Mouse (Mus musculus) embryo, embryonic 10 days (tissue): ENCODE measurements around the gene Clec12a.

Source experiments
- DNase-seq: peaks from one replicate; pipeline ENCODE4 v3.0.0-alpha.2; 2015; ENCODE audit warnings: low spot score

The Clec12a gene

DNA sequence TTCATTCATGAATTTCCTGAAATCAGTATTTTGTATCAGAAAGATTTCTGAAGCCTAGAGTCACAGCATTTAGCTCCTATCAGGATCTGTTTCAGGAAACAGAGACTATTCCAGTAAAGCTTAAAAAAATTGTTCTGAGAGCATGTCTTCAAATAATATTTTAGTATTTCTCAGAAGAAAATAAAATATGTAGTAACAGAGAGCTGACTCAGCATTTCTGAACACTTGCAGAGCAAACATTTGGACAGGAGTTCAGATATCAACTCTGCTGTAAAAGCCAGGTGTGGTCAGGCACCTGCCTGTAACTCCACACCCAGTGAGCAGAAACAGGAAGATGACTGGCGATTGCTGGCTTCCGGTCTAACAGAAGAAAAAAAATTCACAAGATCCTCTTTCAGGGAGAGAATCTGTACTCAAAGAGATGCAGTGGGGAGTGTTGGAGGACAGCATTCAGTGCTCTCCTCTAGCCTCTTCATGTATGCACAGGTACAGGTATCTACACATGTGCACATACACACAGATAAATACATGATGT is 32.5 kb downstream of the Clec12a start:
- DNase-seq, result no peak

GRCm38 (mm10) chr6:129380454-129380853 is 38.0 kb downstream of the Clec12a start:
- no peak for DNase-seq

DNA sequence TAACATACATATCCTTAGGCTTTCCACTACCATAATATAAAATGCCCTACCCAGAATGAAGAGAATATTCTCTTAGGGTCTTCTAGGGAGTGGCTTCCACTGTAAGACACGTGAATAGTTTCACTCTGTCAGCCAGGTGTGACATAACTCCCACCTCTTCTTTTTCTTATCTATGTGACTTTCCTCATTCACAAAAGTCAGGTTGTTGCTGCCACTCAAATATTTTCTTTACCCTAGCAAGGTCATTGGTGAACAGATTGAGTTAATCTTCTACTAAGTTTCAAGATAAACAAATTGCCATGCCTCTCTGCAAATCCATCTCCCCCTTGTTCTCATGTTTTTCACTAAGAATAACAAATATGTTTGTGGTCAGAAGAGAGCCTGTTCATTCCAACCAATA is 39.2 kb downstream of the Clec12a start:
- DNase-seq, result no peak

DNA sequence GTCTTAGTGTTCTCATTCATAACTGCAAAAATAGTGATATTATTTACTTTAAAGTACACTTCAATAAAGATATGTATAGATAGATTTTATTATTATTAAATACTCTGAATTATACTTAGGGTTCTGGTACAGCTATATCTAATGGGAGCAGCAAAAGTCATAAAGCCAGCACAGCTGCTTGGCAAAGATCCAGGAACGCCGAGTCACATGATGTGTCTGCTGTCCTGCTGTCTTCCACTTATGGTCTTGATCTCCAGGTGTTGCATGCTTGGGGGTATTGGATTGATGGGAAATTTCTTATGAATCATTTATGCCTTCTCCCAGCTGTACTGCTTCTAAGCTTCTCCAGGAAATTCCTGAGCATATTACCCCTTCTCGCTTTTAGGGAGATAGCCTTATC is 41.0 kb downstream of the Clec12a start:
- DNase-seq, result no peak

GRCm38 (mm10) chr6:129385000-129385399 is 42.5 kb downstream of the Clec12a start:
- no peak for DNase-seq

- no peak for DNase-seq
Measured at GRCm38 (mm10) chr6:129385774-129386173, 43.3 kb downstream of the Clec12a start, which contains the start of gene Clec12b. TSS of gene Clec12b (minus strand) at chr6:129385874.

DNA sequence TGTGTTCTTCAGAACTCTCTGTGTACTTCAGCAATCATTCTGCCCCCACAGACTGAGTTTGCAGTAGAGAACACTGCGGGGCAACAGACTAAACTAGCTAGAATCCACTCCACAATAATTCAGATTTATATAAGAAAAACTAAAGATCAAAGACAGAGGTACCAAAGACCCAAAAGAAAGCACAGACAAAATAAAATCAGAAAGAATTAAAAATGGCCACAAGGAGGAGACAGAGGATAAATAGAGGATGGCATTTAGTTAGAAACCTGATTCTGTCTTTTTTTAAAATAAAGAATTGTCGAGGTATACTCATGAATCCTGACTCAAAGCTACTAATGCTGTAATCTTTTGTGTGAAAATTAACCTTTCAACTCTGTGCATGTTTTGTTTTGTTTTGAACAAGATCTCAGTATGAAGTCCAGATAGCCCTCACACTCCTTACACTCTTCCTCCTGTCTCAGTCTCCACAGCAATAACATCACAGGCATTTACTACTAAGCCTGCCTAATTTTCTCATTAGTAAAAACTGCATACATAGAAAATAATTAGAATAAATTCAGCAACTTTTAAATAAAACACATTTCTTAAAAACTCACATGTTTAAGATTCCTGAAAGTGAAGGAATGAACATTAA is 50.7 kb downstream of the Clec12a start:
- DNase-seq, result no peak

DNA sequence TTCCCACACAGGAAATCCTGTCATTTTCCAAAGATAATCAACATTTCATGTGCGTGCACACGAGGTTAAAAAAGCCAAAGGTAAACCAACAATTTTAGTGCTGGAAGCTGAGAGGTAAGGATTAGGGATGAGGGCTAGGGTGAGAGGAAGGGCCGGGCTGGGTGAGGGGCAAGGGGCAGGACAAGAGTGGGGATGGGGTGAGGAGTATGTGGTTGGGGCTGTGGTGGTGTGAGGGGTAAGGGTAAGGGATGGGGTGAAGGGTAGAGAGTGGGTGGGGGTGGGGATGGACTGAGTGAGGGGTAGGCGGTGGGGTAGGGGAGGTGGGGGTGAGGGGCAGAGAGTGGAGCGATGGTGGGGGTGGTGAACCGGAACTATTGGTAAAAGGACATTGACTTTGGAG is 51.2 kb downstream of the Clec12a start:
- no peak for DNase-seq

- DNase-seq, result no peak
Measured at GRCm38 (mm10) chr6:129396997-129397396, 54.5 kb downstream of the Clec12a start, which contains the start of gene Clec1b. TSS of gene Clec1b (plus strand) at chr6:129397297.

DNA sequence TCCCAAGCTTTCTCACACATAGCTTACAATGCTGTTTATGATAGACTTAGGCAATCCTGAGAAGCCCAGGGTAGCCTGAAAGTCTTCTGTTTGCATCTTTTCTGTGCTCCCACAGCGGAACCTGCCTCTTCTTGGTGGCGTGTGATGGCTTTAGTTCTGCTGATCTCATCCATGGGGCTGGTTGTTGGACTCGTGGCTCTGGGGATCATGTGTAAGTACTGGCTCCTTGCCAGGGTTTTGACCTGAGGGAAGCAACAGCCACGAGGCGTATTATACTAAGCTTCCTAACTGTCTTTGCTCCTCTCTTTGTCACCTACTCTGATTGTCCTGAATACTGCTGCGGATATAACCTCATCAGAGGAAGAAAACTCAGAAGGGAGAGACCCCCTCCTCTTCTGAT is 57.5 kb downstream of the Clec12a start:
- DNase-seq, result no peak

GRCm38 (mm10) chr6:129402404-129402803 is 59.9 kb downstream of the Clec12a start:
- no peak for DNase-seq

- DNase-seq, result no peak
Measured at GRCm38 (mm10) chr6:129403391-129403790, 60.9 kb downstream of the Clec12a start.

DNA sequence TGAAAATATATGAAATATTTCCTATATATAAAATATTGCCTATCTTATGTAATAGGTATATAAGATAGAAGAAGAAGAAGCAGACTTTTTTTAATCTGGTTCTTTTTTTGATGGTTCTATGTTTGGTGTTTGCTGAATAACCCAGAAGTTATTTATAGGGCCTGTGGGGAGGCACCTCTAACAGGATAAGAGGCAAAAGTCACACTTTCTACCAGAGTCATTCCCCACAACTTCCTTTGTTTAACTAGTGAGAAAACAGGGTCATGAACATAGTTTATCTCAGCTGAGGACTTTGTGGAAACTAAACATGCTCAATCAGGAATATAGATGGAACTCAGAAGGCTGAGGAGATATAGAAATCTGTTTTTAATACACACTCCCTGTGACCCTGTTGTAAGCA is 63.5 kb downstream of the Clec12a start:
- no peak for DNase-seq

DNA sequence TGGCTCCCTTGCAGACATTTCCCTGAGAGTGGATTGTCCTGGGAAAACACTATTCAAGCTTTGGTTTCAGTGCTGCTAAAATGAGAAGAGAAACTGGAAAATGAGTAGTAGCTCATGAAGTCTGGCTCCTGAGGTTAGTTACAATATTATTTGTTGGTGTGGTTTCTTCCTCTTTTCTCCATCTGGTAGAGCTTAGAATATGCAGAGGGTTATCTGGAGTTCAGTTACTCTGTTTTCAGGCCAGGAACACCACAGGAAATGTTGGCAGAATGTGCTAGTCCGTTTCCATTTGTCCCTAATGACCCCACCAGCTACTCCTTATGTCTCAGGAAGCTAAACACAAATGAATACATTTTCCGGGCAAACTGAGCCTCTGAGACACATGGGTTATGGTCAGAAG is 64.8 kb downstream of the Clec12a start:
- no peak for DNase-seq

GRCm38 (mm10) chr6:129408562-129408961 is 66.1 kb downstream of the Clec12a start, which contains the start of gene Clec9a:
TSS of gene Clec9a (plus strand) at chr6:129408862.
- no peak for DNase-seq

GRCm38 (mm10) chr6:129414177-129414576 is 71.7 kb downstream of the Clec12a start:
- DNase-seq, result no peak
